Mouse (Mus musculus): ENCODE measurements around the gene Atp6v1g1. TPM values are rescaled to one million over a fixed set of nuclear protein-coding genes. Genes with fewer than 3 reads are reported as not detected.

Atp6v1g1 gene
- polyA plus RNA-seq, 1 experiment, result 154 TPM

- 76% methylated on average over 10 of the region's 10 CpGs for WGBS
- H3K4me1 ChIP-seq (ENCODE audit: control insufficient read depth, insufficient read depth, low read length), result no peaks in the 10 kb centered on the region
Measured at GRCm38 (mm10) chr4:63567712-63568390, 23.3 kb downstream of the Atp6v1g1 start.

GRCm38 (mm10) chr4:63569322-63569721 is 24.8 kb downstream of the Atp6v1g1 start:
- no peaks in the 10 kb centered on the region for H3K27me3 ChIP-seq (ENCODE audit: control insufficient read depth, insufficient read depth, low read length)
- TF ChIP-seq POLR2A (IDR thresholded peaks at IDR 0.05; ENCODE audit: borderline replicate concordance, insufficient read depth, low read length), result no peak
- no peak for TF ChIP-seq CTCF (IDR thresholded peaks at IDR 0.05; ENCODE audit: borderline replicate concordance, insufficient read depth, low read depth, low read length)
- no peak overlapping the region for H3K27ac ChIP-seq (ENCODE audit: insufficient read depth, low read length)
- no peak overlapping the region for H3K4me3 ChIP-seq (replicated peaks; ENCODE audit: insufficient read depth, low read depth, low read length)
- DNase-seq, result no peak
- 93% methylated on average over 8 of the region's 8 CpGs for WGBS
- no peaks in the 10 kb centered on the region for H3K4me1 ChIP-seq (ENCODE audit: control insufficient read depth, insufficient read depth, low read length)

More at GRCm38 (mm10) chr4:63567712-63568390, 23.3 kb downstream of the Atp6v1g1 start:
- Histone ChIP-seq H3K4me3 (replicated peaks; ENCODE audit: insufficient read depth, low read depth, low read length) (no peak overlapping the region), H3K27me3 (ENCODE audit: control insufficient read depth, insufficient read depth, low read length) (no peaks in the 10 kb centered on the region), H3K27ac (ENCODE audit: insufficient read depth, low read length) (no peak overlapping the region)
- DNase-seq, result no peak
- no peak for TF ChIP-seq POLR2A (IDR thresholded peaks at IDR 0.05; ENCODE audit: borderline replicate concordance, insufficient read depth, low read length)
- no peak for TF ChIP-seq CTCF (IDR thresholded peaks at IDR 0.05; ENCODE audit: borderline replicate concordance, insufficient read depth, low read depth, low read length)

- no peaks in the 10 kb centered on the region for H3K4me1 ChIP-seq (ENCODE audit: control insufficient read depth, insufficient read depth, low read length)
- TF ChIP-seq POLR2A (IDR thresholded peaks at IDR 0.05; ENCODE audit: borderline replicate concordance, insufficient read depth, low read length) (no peak), CTCF (IDR thresholded peaks at IDR 0.05; ENCODE audit: borderline replicate concordance, insufficient read depth, low read depth, low read length) (no peak)
- no peak overlapping the region for H3K4me3 ChIP-seq (replicated peaks; ENCODE audit: insufficient read depth, low read depth, low read length)
- WGBS, result 52% methylated on average over 7 of the region's 7 CpGs
- no peak for DNase-seq
- no peaks in the 10 kb centered on the region for H3K27me3 ChIP-seq (ENCODE audit: control insufficient read depth, insufficient read depth, low read length)
- H3K27ac ChIP-seq (ENCODE audit: insufficient read depth, low read length), result no peak overlapping the region
Measured at GRCm38 (mm10) chr4:63570208-63570781, 25.7 kb downstream of the Atp6v1g1 start.

GRCm38 (mm10) chr4:63572621-63573020 is 28.0 kb downstream of the Atp6v1g1 start:
- WGBS, result 93% methylated on average over 5 of the region's 5 CpGs
- no peak for DNase-seq
- TF ChIP-seq CTCF (IDR thresholded peaks at IDR 0.05; ENCODE audit: borderline replicate concordance, insufficient read depth, low read depth, low read length) (no peak), POLR2A (IDR thresholded peaks at IDR 0.05; ENCODE audit: borderline replicate concordance, insufficient read depth, low read length) (no peak)
- no peak overlapping the region for H3K4me3 ChIP-seq (replicated peaks; ENCODE audit: insufficient read depth, low read depth, low read length)
- no peaks in the 10 kb centered on the region for H3K4me1 ChIP-seq (ENCODE audit: control insufficient read depth, insufficient read depth, low read length)
- H3K27ac ChIP-seq (ENCODE audit: insufficient read depth, low read length), result no peak overlapping the region
- H3K27me3 ChIP-seq (ENCODE audit: control insufficient read depth, insufficient read depth, low read length), result no peaks in the 10 kb centered on the region

GRCm38 (mm10) chr4:63579649-63580048 is 35.1 kb downstream of the Atp6v1g1 start:
- Histone ChIP-seq H3K4me3 (replicated peaks; ENCODE audit: insufficient read depth, low read depth, low read length) (no peak overlapping the region), H3K27ac (ENCODE audit: insufficient read depth, low read length) (no peak overlapping the region), H3K4me1 (ENCODE audit: control insufficient read depth, insufficient read depth, low read length) (no peaks in the 10 kb centered on the region), H3K27me3 (ENCODE audit: control insufficient read depth, insufficient read depth, low read length) (no peaks in the 10 kb centered on the region)
- 73% methylated on average over 14 of the region's 14 CpGs for WGBS
- no peak for DNase-seq
- TF ChIP-seq CTCF (IDR thresholded peaks at IDR 0.05; ENCODE audit: borderline replicate concordance, insufficient read depth, low read depth, low read length) (no peak), POLR2A (IDR thresholded peaks at IDR 0.05; ENCODE audit: borderline replicate concordance, insufficient read depth, low read length) (no peak)

GRCm38 (mm10) chr4:63580078-63580477 is 35.5 kb downstream of the Atp6v1g1 start:
- TF ChIP-seq CTCF (IDR thresholded peaks at IDR 0.05; ENCODE audit: borderline replicate concordance, insufficient read depth, low read depth, low read length) (no peak), POLR2A (IDR thresholded peaks at IDR 0.05; ENCODE audit: borderline replicate concordance, insufficient read depth, low read length) (no peak)
- H3K27me3 ChIP-seq (ENCODE audit: control insufficient read depth, insufficient read depth, low read length), result no peaks in the 10 kb centered on the region
- no peak for DNase-seq
- H3K4me1 ChIP-seq (ENCODE audit: control insufficient read depth, insufficient read depth, low read length), result no peaks in the 10 kb centered on the region
- WGBS, result 23% methylated on average over 6 of the region's 6 CpGs
- no peak overlapping the region for H3K4me3 ChIP-seq (replicated peaks; ENCODE audit: insufficient read depth, low read depth, low read length)
- no peak overlapping the region for H3K27ac ChIP-seq (ENCODE audit: insufficient read depth, low read length)

- Histone ChIP-seq H3K27me3 (ENCODE audit: control insufficient read depth, insufficient read depth, low read length) (no peaks in the 10 kb centered on the region), H3K4me1 (ENCODE audit: control insufficient read depth, insufficient read depth, low read length) (no peaks in the 10 kb centered on the region), H3K4me3 (replicated peaks; ENCODE audit: insufficient read depth, low read depth, low read length) (no peak overlapping the region), H3K27ac (ENCODE audit: insufficient read depth, low read length) (no peak overlapping the region)
- TF ChIP-seq CTCF (IDR thresholded peaks at IDR 0.05; ENCODE audit: borderline replicate concordance, insufficient read depth, low read depth, low read length) (no peak), POLR2A (IDR thresholded peaks at IDR 0.05; ENCODE audit: borderline replicate concordance, insufficient read depth, low read length) (no peak)
- no peak for DNase-seq
- WGBS, result 85% methylated on average over 5 of the region's 5 CpGs
Measured at GRCm38 (mm10) chr4:63582580-63582979, 38.0 kb downstream of the Atp6v1g1 start.

GRCm38 (mm10) chr4:63585216-63585615 is 40.6 kb downstream of the Atp6v1g1 start:
- Histone ChIP-seq H3K4me3 (replicated peaks; ENCODE audit: insufficient read depth, low read depth, low read length) (no peak overlapping the region), H3K27ac (ENCODE audit: insufficient read depth, low read length) (no peak overlapping the region), H3K27me3 (ENCODE audit: control insufficient read depth, insufficient read depth, low read length) (no peaks in the 10 kb centered on the region), H3K4me1 (ENCODE audit: control insufficient read depth, insufficient read depth, low read length) (no peaks in the 10 kb centered on the region)
- no peak for DNase-seq
- TF ChIP-seq CTCF (IDR thresholded peaks at IDR 0.05; ENCODE audit: borderline replicate concordance, insufficient read depth, low read depth, low read length), result no peak
- no peak for TF ChIP-seq POLR2A (IDR thresholded peaks at IDR 0.05; ENCODE audit: borderline replicate concordance, insufficient read depth, low read length)
- whole genome bisulfite sequencing, result 49% methylated on average over 10 of the region's 10 CpGs

Measured in cerebellum, adult 2 months (tissue).